In the genomic region with DNA sequence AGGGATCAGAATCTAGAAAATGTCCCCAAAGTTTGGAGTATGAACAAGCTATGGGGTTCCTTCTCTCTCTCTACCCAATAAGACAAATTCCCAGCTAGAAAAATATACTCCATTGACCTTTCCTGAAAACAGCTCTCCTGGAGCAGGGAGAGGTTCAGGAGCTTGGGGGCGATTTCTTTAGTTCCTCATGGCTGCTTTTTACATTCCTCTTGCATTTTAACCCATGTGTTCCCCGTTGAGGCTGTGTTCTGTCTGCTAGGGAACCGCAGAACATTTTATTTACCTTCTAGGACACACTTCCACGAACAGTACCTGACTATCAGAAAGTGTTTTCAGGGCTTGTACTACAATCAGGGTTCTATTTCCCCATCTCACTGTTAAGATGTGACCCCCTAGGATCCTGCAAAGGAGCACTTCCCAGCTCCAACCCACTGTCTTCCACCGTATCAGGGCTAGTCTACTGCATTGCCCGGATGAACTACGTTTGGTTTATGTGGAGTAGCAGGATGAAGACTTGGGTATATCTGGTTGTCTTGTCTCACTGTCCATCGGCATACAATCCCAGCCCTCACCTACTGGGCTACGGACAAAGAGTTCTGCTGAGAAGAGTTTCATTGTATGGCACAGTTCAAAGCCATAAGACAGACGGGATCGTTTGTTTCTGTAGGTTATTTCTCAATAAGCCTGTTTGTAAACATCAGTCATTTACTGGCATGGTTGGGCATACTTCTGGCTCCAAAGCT, we compare ENCODE assay signal across 33 mouse cellular contexts. TPM values are rescaled to one million over a fixed set of nuclear protein-coding genes. Genes with fewer than 3 reads are reported as not detected.
A peak's percentile ranks its signal among the peaks of the same experiment; 100 is the strongest.
DNase-seq lines count a peak whose midpoint lies in the region; ATAC-seq and TF ChIP-seq lines count a peak whose summit lies in the region.
"Had no signal": no experiment of that assay in that cellular context is flagged by ENCODE, and none has a peak within 500 bp of the region (broad histone marks: within the 10 kb centered on the region; RNA-seq: fewer than 3 reads in every experiment).

No protein-coding gene starts in this region.

- TF ChIP-seq POLR2A in kidney, adult 2 months (IDR thresholded peaks at IDR 0.05; ENCODE audit: low read depth, low read length) = no peak

- TF ChIP-seq CTCF in kidney, adult 2 months (conservative IDR thresholded peaks at IDR 0.05; ENCODE audit: insufficient read depth, insufficient read length, low read depth, low read length) = no peak

- WGBS in kidney, adult 2 months = 37% methylated on average over 11 of the region's 11 CpGs
- 58% methylated on average over 11 of the region's 11 CpGs for WGBS in kidney, embryonic 16.5 days
- WGBS in heart, embryonic 11.5 days (ENCODE audit: insufficient replicate concordance) = 75% methylated on average over 11 of the region's 11 CpGs
- 78% methylated on average over 11 of the region's 11 CpGs for WGBS in forebrain, embryonic 16.5 days

- H3K9ac ChIP-seq in kidney, embryonic 16.5 days (replicated peaks; ENCODE audit: low read length) = no peak overlapping the region
- no peak overlapping the region for H3K9ac ChIP-seq in heart, embryonic 11.5 days (ENCODE audit: low read depth, low read length)
- no peak overlapping the region for H3K9ac ChIP-seq in forebrain, embryonic 16.5 days (replicated peaks; ENCODE audit: low read depth, low read length)
- H3K9ac ChIP-seq: embryonic facial prominence, embryonic 13.5 days; forebrain, embryonic 12.5 days; heart, embryonic 15.5 days; limb, embryonic 13.5 days; liver, postnatal 0 days; midbrain, embryonic 13.5 days; neural tube, embryonic 13.5 days had no signal

- H3K27me3 ChIP-seq in kidney, adult 2 months (replicated peaks; ENCODE audit: control insufficient read depth, insufficient read depth, low read length) = no peaks in the 10 kb centered on the region
- no peaks in the 10 kb centered on the region for H3K27me3 ChIP-seq in kidney, embryonic 16.5 days (ENCODE audit: insufficient read depth, low read length)
- no peaks in the 10 kb centered on the region for H3K27me3 ChIP-seq in heart, embryonic 11.5 days (ENCODE audit: control insufficient read depth, insufficient read depth, low read length)
- H3K27me3 ChIP-seq in forebrain, embryonic 16.5 days (replicated peaks; ENCODE audit: control insufficient read depth, insufficient read depth, low read length) = no peaks in the 10 kb centered on the region
- H3K27me3 ChIP-seq: CH12.LX; embryonic facial prominence, embryonic 13.5 days; forebrain, embryonic 12.5 days; heart, embryonic 15.5 days; limb, embryonic 13.5 days; midbrain, embryonic 13.5 days; neural tube, embryonic 13.5 days had no signal

- peak overlapping the region; percentile 97 for H3K27ac ChIP-seq in kidney, adult 2 months (ENCODE audit: insufficient read depth, low read depth, low read length)
- peak overlapping the region; percentile 74 for H3K27ac ChIP-seq in kidney, embryonic 16.5 days (ENCODE audit: low read length)
- no peak overlapping the region for H3K27ac ChIP-seq in heart, embryonic 11.5 days (ENCODE audit: low read depth, low read length)
- no peak overlapping the region for H3K27ac ChIP-seq in forebrain, embryonic 16.5 days (ENCODE audit: low read length)
- H3K27ac ChIP-seq: embryonic facial prominence, embryonic 13.5 days; forebrain, embryonic 12.5 days; heart, embryonic 15.5 days; limb, embryonic 13.5 days; macrophage; midbrain, embryonic 13.5 days; neural tube, embryonic 13.5 days had no signal

- no peaks in the 10 kb centered on the region for H3K36me3 ChIP-seq in kidney, adult 2 months (ENCODE audit: control insufficient read depth, insufficient read depth, low read length)
- no peaks in the 10 kb centered on the region for H3K36me3 ChIP-seq in kidney, embryonic 16.5 days (ENCODE audit: insufficient read depth, low read length)
- H3K36me3 ChIP-seq in heart, embryonic 11.5 days (ENCODE audit: control insufficient read depth, insufficient read depth, low read length) = no peaks in the 10 kb centered on the region
- H3K36me3 ChIP-seq in forebrain, embryonic 16.5 days (ENCODE audit: control insufficient read depth, insufficient read depth) = no peaks in the 10 kb centered on the region
- H3K36me3 ChIP-seq: embryonic facial prominence, embryonic 13.5 days; forebrain, embryonic 12.5 days; heart, embryonic 15.5 days; limb, embryonic 13.5 days; midbrain, embryonic 13.5 days; neural tube, embryonic 13.5 days had no signal

- peak overlapping the region; percentile 3; the same call in 1 of the 2 replicates for H3K4me2 ChIP-seq in kidney, embryonic 16.5 days (replicated peaks; ENCODE audit: low read depth, low read length)
- no peak overlapping the region for H3K4me2 ChIP-seq in heart, embryonic 11.5 days
- no peak overlapping the region for H3K4me2 ChIP-seq in forebrain, embryonic 16.5 days (ENCODE audit: low read length)
- H3K4me2 ChIP-seq: embryonic facial prominence, embryonic 13.5 days; forebrain, embryonic 12.5 days; heart, embryonic 15.5 days; limb, embryonic 13.5 days; liver, embryonic 11.5 days; midbrain, embryonic 13.5 days; neural tube, embryonic 13.5 days had no signal

- peak; percentile 53 for ATAC-seq in kidney, embryonic 16.5 days (ENCODE audit: low FRiP score, low TSS enrichment)
- no peak for ATAC-seq in heart, embryonic 11.5 days (replicated peaks; ENCODE audit: insufficient number of reproducible peaks, low FRiP score, low TSS enrichment)
- no peak for ATAC-seq in forebrain, embryonic 16.5 days
- ATAC-seq: hindbrain, embryonic 16.5 days; liver, postnatal 0 days; midbrain, embryonic 13.5 days had no signal

- DNase-seq in kidney, adult 11 months = peak; percentile 14
- no peak for DNase-seq in kidney, postnatal 25 days
- DNase-seq in kidney, adult 2 months = peak; percentile 35
- no peak for DNase-seq in adrenal gland, postnatal 36 days
- DNase-seq: adrenal gland, adult 8-10 months; cerebellum, adult 11 months; cerebellum, adult 9-10 months; cerebellum, postnatal 36 days; gastrocnemius, postnatal 10 days; liver, postnatal 0 days; right cerebral cortex, postnatal 4 days had no signal

- no peaks in the 10 kb centered on the region for H3K9me3 ChIP-seq in kidney, embryonic 16.5 days (ENCODE audit: low read length)
- no peaks in the 10 kb centered on the region for H3K9me3 ChIP-seq in heart, embryonic 11.5 days (replicated peaks; ENCODE audit: control insufficient read depth, low read length)
- no peaks in the 10 kb centered on the region for H3K9me3 ChIP-seq in forebrain, embryonic 16.5 days (ENCODE audit: control insufficient read depth, low read length)
- H3K9me3 ChIP-seq: embryonic facial prominence, embryonic 13.5 days; forebrain, embryonic 12.5 days; heart, embryonic 15.5 days; limb, embryonic 13.5 days; midbrain, embryonic 13.5 days; neural tube, embryonic 13.5 days had no signal

- H3K4me1 ChIP-seq in kidney, adult 2 months (ENCODE audit: control insufficient read depth, insufficient read depth, low read length) = peaks cover 17% of the 10 kb centered on the region; the same call in 1 of the 2 replicates
- peaks cover 9% of the 10 kb centered on the region for H3K4me1 ChIP-seq in kidney, embryonic 16.5 days (ENCODE audit: insufficient read depth, low read length)
- H3K4me1 ChIP-seq in heart, embryonic 11.5 days (ENCODE audit: control insufficient read depth, insufficient read depth, low read length) = no peaks in the 10 kb centered on the region
- no peaks in the 10 kb centered on the region for H3K4me1 ChIP-seq in forebrain, embryonic 16.5 days (replicated peaks; ENCODE audit: control insufficient read depth, insufficient read depth, low read length)
- H3K4me1 ChIP-seq: forebrain, embryonic 12.5 days; heart, embryonic 15.5 days; midbrain, embryonic 13.5 days; neural tube, embryonic 13.5 days had no signal

- 0 out of 2 replicates have a peak overlapping the region, but pooled peaks have one; percentile 0 for H3K4me3 ChIP-seq in kidney, adult 2 months (ENCODE audit: insufficient read depth, low read depth, low read length)
- no peak overlapping the region for H3K4me3 ChIP-seq in kidney, embryonic 16.5 days (ENCODE audit: low read length)
- no peak overlapping the region for H3K4me3 ChIP-seq in heart, embryonic 11.5 days (ENCODE audit: low read depth, low read length)
- no peak overlapping the region for H3K4me3 ChIP-seq in forebrain, embryonic 16.5 days (replicated peaks; ENCODE audit: low read length)
- H3K4me3 ChIP-seq: embryonic facial prominence, embryonic 13.5 days; erythroblast, embryonic 14.5 days; forebrain, embryonic 12.5 days; heart, embryonic 15.5 days; limb, embryonic 13.5 days; midbrain, embryonic 13.5 days; neural tube, embryonic 13.5 days had no signal

RNA-seq across cellular contexts. Expression of gene Kcnj16, which starts 0.6 kb away (rescaled TPM):
- polyA plus RNA-seq in kidney, adult 2 months (2012; rRNA removed) = 167 and 189 TPM in 2 replicates
- 13.4 and 14.5 TPM in 2 replicates for polyA plus RNA-seq in kidney, embryonic 16.5 days (2015; fragmentation: Nextera tagmentation; extraction: Ambion mirVana)
- 0.11 TPM in 1 of 2 replicates, not detected in the other for polyA plus RNA-seq in heart, embryonic 11.5 days (2014; fragmentation: Nextera tagmentation; extraction: Ambion mirVana)
- total RNA-seq in adrenal gland, postnatal 36 days (2021) = under 1 TPM in 1 of 2 experiments, not detected in 1; 0.07 TPM
- 0.11 and 0.61 TPM in 2 replicates for polyA plus RNA-seq in forebrain, embryonic 16.5 days (2015; fragmentation: Nextera tagmentation; extraction: Ambion mirVana)
- total RNA-seq: CH12.LX; ES-E14; heart, postnatal 25 days; megakaryocyte-erythroid progenitor cell, adult 5-6 weeks had no signal
- polyA plus RNA-seq: C2C12; embryonic facial prominence, embryonic 13.5 days; erythroblast, embryonic 14.5 days; forebrain, embryonic 12.5 days; heart, embryonic 15.5 days; hindbrain, embryonic 11.5 days; limb, embryonic 13.5 days; lung, embryonic 16.5 days; stomach, embryonic 14.5 days; testis, adult 2 months had no signal

Comparison
In these comparisons a context has a peak if more than half of its experiments do, and no peak if none do; other contexts are left out.
1. DNase-seq: peak in kidney, adult 11 months (single experiment) and kidney, adult 2 months (single experiment); none in kidney, postnatal 25 days (0 of 2) and adrenal gland, postnatal 36 days (0 of 2).
2. RNA of gene Kcnj16, which starts 0.6 kb away (polyA plus RNA-seq): 167 to 189 TPM in kidney, adult 2 months; 13.4 to 14.5 TPM in kidney, embryonic 16.5 days, 0.11 to 0.61 TPM in forebrain, embryonic 16.5 days and 0.11 TPM in heart, embryonic 11.5 days; every median in the first group is over 10 times any median in the second.
3. H3K27ac ChIP-seq: peak in kidney, adult 2 months (single experiment) and kidney, embryonic 16.5 days (single experiment); none in heart, embryonic 11.5 days (single experiment) and forebrain, embryonic 16.5 days (single experiment).